Mouse (Mus musculus) lung, postnatal 36 days (tissue): ENCODE measurements around the gene Sh3pxd2a.

ENCODE experiments used
- DNase-seq: peaks from one replicate; pipeline ENCODE4 v3.0.0; 2022; ENCODE audit warnings: mixed read lengths

Gene Sh3pxd2a

DNA sequence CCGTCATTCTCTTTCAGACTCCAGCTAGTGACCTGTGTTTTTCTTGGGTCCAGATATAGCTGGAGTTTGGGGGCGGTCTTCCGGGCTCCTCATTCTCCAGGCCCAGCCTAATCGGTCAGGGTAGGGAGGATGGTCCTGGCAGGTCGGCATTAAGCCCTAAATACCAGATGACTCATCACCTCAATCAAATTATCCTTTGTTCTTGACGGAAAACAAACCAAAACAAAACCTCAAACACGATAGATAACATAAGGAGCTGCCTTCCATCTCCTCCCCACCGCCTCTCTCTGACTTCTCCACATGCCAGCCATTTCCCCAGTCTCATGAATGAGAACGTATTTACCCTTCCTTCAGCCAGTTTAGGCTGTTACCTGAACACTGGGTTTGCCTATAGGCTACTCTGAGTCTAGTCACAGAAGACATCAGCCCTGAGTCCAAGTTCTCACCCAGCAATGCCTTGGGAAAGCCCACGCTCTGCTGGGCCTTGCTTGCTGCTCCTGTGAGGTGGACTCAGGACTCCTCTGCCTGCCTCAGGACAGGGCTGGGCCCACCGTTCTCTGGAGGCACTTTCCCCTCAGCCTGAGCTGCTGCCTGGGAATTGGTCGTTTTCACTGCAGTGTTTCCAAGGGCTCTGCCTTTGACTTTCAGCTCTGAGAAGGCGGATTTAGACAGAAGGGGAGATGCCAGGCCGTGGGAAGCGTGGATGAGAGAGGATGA lies 241.2 kb downstream of the Sh3pxd2a start:
- peak; percentile 12 for DNase-seq

DNA sequence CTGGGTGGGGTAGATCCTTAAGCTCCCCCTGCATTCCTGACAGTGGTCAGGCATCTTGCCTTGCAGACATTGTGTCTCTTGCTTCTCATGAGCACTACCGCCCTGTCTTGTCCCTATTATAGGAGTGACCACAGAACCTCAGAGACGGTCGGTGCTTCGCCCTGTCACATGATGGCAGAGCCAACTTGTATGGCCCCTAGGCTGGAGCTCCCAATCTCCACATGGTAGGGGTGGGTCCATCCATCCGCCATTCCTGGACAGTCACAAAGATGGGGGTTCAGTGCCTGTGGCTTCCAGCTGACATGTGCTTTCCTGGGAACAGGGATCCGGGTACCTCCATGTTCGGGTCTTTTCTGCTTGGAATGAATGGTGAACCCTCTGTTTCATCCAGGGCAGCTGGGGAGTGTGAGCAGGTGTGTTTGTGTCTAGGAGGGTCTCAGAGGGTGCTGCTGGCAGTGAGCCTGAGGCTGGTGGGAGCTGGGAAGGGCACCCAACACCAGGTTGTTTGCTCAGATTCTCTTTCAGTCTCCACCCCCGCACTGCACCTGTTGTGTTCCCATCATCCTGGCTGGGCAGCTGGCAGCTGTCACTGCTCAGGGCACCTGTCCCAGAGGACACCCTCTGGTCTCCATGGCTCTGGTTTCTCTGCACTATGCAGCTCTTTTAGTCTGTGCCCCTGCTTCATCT lies 241.9 kb downstream of the Sh3pxd2a start:
- DNase-seq = no peak

DNA sequence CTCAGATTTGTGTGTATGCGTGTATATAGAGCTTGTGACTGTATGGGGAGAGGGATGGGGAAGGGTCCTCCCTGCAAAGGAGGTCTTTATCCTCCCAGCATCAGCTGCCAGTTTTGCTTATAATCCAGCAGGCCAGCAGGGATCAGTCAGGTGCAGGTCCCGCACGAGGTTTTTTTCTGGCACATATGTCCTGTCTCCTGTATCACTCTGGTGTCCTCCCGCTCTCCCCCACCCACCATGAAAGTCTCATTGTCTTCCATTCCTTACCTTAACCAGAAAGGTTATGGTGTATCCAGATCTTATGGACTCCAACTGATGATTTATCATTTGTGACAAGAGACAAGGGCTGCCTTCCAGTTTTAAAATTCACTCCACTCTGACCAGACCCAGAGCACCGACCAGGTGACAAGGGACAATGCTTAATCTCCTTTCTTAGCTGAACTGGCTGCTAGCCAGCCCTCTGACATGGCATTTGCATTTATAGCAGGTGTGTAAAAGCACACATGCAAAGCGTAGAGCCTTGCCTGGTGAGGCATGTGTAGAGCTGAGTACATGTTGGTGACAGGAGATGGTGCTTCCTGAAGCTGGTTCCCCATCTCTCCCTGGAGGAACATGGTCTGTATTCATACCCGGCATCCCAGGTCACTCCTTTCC lies 242.6 kb downstream of the Sh3pxd2a start:
- DNase-seq = no peak

DNA sequence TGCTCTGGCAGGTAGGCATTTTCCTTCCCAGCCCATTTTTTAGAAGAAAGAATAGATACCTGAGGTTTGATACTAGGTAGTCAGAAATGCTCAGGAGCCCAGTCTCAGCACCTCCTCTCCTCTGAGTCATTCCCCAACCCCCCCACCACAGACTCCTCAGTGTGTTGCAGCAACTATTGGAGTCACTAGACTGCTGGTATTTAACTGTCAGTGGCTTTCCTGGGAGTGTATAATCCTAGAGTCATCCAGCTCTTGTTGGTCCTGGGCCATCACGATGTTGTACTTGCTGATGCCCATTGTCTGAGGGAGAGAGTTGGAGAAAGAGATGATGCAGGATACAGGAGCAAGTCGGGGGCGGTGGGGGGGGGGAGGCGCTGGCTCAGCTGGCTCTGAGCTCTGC lies 243.2 kb downstream of the Sh3pxd2a start:
- DNase-seq = no peak

DNA sequence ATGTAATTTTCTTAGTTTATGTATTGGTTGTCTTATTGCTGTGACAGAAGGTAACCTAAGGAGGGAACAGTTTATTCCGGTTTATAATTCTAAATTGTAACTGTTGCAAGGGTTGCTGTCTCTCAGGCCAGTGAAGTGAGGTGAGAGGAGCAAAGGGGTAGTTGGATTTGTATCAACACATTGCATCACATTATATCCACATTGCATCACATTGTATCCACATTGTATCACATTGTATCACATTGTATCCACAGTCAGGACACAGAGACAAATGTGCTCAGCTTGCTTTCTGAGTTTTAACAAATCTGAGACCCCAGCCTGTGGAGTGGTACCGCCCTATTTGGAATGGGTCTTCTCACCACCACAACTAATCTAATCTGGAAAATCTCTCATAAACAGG lies 244.0 kb downstream of the Sh3pxd2a start:
- no peak for DNase-seq

DNA sequence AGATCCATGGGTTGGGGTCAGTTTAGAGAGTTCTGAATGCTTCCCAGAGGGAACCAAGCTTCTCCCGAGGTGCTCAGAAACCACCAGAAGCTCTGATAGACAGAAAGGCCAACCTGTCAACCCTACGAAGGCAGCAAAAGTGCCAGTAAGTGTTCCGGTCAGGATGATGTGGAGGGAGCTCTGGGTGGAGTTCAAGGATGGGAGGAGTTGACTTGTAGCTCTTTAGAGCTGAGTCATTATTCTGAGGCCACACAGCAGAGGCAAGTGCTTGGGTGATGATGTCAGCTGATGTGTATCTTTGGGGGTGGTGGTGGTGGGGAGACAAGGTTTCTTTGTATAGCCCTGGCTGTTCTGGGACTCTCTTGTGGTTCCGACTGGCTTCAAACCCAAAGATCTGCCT lies 244.6 kb downstream of the Sh3pxd2a start:
- DNase-seq = peak; percentile 12

DNA sequence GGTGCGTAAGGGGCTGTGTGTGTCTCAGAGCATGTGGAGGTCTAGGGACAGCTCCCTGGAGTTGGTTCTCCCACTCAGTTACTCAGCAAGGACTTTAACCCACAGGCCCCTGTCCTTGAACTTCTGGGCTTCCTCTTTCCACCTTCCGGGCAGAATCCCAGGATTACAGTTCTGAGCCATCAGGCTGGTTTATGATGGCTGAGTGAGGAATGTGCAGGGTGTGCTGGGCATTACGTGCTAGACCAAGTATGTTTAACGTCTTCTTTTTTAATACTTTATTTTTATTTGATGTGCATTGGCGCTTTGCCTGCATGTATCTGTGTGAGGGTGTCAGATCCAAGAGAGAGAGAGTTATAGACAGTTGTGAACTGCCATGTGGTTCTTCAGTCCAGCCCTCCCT lies 247.4 kb downstream of the Sh3pxd2a start:
- no peak for DNase-seq

DNA sequence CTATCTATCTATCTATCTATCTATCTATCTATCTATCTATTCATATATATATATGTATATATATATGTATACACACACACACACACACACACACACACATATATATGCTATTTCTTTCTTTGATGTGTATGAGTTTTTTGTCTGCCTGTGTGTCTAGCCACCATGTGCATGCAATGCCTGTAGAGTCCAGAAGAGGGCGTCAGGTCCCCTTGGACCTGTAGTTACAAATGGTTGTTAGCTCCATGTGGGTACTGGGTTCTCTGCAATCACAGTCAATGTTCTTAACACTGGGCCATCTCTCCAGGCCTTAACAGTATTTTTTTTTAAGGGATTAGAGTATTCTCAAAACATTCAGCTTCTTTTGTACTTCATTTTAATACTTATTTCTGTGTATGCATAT lies 250.7 kb downstream of the Sh3pxd2a start:
- no peak for DNase-seq

DNA sequence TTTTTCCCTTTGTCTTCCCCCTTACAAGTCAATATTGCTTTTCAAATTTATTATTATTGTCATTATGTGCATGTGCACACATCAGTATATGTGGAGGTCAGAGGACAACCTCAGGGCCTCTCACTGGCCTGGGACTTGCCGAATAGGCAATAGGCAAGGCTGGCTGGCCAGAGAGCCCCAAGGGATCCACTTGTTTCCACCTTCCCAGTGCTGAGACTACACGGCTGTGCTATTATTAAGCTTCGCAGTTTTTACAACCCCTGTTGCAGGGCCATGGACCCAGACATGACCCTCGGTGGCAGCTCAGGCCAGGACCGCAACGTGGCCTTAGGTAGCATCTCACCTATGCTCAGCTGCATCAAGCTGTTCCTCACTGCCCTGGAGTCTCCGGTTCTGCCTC lies 251.8 kb downstream of the Sh3pxd2a start:
- DNase-seq = no peak

DNA sequence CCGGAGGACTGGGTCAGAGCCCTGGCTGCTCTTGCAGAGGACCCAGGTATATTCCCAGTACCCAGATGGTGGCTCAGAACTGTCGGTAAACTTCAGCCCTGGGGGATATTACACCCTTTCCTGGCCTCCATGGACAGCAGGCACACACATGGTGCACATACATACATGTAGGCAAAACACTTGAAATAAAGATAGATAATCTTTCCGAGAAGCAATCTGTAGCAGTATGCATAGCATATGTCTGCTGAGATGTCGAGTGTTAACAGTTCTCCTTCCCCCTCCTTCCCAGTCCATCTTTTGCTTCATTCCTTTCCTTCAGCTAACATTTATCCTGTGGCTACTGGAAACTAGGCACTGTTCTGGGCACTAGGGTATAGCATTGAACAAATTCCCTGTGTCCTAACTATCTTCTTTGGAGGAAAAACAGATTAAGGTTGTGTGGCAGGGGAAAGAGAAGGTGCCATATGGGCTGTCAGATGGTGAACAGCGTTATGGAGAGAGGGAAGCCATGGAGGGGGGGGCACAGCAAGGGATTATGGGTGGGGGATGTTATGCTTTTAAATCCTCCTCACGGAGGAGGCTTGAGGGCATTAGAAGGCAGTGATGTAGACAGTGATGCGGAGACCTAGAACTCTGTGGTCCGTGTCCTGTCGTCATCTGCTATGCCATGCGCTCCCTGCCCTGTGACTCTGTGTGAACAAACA lies 252.4 kb downstream of the Sh3pxd2a start:
- no peak for DNase-seq

DNA sequence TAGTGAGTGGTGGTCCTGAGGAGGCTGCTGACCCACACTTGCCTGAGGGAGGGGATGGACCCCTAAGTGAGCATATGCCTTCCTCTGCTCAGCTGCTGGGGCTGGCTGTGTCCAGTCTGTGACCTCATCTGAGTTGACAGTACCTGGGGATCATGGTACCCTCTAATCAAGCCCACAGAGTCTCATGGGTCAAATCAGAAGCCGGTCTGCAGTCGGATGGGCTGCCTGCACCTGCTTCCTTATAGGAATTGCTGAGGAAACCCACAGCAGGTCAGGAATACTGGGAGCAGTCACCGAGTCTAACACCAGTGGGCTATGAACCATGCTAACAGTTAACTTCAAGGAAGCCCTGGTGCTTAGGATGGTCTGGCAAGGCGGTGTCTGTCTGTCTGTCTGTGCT lies 253.8 kb downstream of the Sh3pxd2a start:
- no peak for DNase-seq
